Mouse (Mus musculus) kidney, embryonic 16.5 days (tissue): ENCODE results near the gene Ilvbl. TPM values are rescaled to one million over a fixed set of nuclear protein-coding genes. Genes with fewer than 3 reads are reported as not detected.

Experiments used
- ATAC-seq: fragments of 200-750 bp; cut with Nextera tagmentation; 2 replicates; pipeline ENCODE4 v1.8.0; 2017; ENCODE audit warnings: moderate TSS enrichment; ENCODE audit not compliant: low FRiP score, low TSS enrichment
- H3K27ac ChIP-seq: fragments of 300-500 bp; sonication (generic); 2 replicates; pipeline ENCODE4 v1.5.1; 2014; ENCODE audit warnings: low read length
- H3K27me3 ChIP-seq: fragments of 300-500 bp; sonication (generic); 2 replicates; pipeline ENCODE4 v1.6.1; 2014; ENCODE audit warnings: low read length, control low read depth, mixed read lengths; ENCODE audit not compliant: insufficient read depth
- H3K36me3 ChIP-seq: fragments of 300-500 bp; sonication (generic); 2 replicates; pipeline ENCODE4 v1.6.1; 2014; ENCODE audit warnings: low read length, control low read depth, mixed read lengths; ENCODE audit not compliant: insufficient read depth
- H3K4me1 ChIP-seq: fragments of 300-500 bp; sonication (generic); 2 replicates; pipeline ENCODE4 v1.6.1; 2014; ENCODE audit warnings: low read length, control low read depth, mixed read lengths; ENCODE audit not compliant: insufficient read depth
- H3K4me2 ChIP-seq: fragments of 300-500 bp; sonication (generic); replicated peaks from 2 replicates; pipeline ENCODE4 v1.6.1; 2014; ENCODE audit warnings: low read depth, low read length
- H3K4me3 ChIP-seq: fragments of 300-500 bp; sonication (generic); 2 replicates; pipeline ENCODE4 v1.5.1; 2014; ENCODE audit warnings: mild to moderate bottlenecking, low read length
- H3K9ac ChIP-seq: fragments of 300-500 bp; sonication (generic); replicated peaks from 2 replicates; pipeline ENCODE4 v1.6.1; 2014; ENCODE audit warnings: low read length
- H3K9me3 ChIP-seq: fragments of 300-500 bp; sonication (generic); 2 replicates; pipeline ENCODE4 v1.6.1; 2016; ENCODE audit warnings: low read length, control low read depth
- WGBS: fragments of 180-500 bp; shearing (Covaris S2); extraction: QIAGEN DNeasy Blood & Tissue Kit; methylation state at CpG from one replicate; pipeline ENCODE4 v1.1.7; 2014; 5-methylcytosine and 5-hydroxymethylcytosine counted together
- polyA plus RNA-seq: library from polyadenylated mRNA; unstranded; fragments of >200 nt; fragmentation: Nextera tagmentation; extraction: Ambion mirVana; gene quantifications from 2 replicates; pipeline ENCODE4 v1.2.1, GENCODE M21; 2015

Ilvbl gene
- polyA plus RNA-seq, 1 experiment from 2014 or later, result 67.2 TPM

DNA sequence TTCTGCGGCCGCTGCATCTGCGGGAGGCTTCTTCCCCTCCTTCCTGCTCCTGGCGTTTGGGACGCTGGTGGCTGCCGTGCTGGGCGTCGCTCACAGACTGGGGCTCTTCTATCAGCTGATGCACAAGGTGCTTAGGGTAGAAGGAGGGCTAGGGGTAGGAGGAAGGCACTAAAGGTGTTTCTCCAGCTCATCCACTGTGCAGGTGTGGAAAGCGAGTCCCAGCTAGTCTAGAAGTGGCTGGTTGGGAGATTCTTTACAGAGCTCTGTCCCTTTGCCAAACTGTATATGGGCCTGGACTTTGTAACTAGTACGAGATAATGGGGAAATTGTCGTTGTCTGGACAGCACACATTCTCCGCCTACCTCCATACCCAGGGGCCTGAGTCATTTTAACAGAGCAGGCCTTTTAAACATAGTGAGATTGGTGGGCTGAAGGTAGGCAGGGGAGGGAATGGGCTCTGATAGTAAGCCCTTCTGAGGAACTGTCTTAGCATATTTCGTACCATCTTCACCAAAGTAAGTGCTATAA lies 1.0 kb downstream of the Ilvbl start:
- H3K27me3 ChIP-seq, result no peaks in the 10 kb centered on the region
- peaks cover 7% of the 10 kb centered on the region for H3K4me1 ChIP-seq
- peak overlapping the region; percentile 96 for H3K27ac ChIP-seq
- H3K9ac ChIP-seq, result peak overlapping the region; percentile 73
- WGBS, result 11% methylated on average over 13 of the region's 13 CpGs
- H3K4me3 ChIP-seq, result peak overlapping the region; percentile 70
- ATAC-seq, result peak; percentile 33
- H3K9me3 ChIP-seq, result no peaks in the 10 kb centered on the region
- peaks cover 20% of the 10 kb centered on the region for H3K36me3 ChIP-seq
- H3K4me2 ChIP-seq, result peak overlapping the region; percentile 63

- peaks cover 20% of the 10 kb centered on the region for H3K36me3 ChIP-seq
- no peak for ATAC-seq
- H3K9me3 ChIP-seq, result no peaks in the 10 kb centered on the region
- H3K4me3 ChIP-seq, result no peak overlapping the region
- 76% methylated on average over 2 of the region's 2 CpGs for WGBS
- peak overlapping the region; percentile 63; the same call in 1 of the 2 replicates for H3K4me2 ChIP-seq
- peaks cover 7% of the 10 kb centered on the region for H3K4me1 ChIP-seq
- peak overlapping the region; percentile 73; the same call in 1 of the 2 replicates for H3K9ac ChIP-seq
- H3K27ac ChIP-seq, result no peak overlapping the region
- H3K27me3 ChIP-seq, result no peaks in the 10 kb centered on the region
Observed at GRCm38 (mm10) chr10:78575690-78576089, 1.5 kb downstream of the Ilvbl start.

GRCm38 (mm10) chr10:78576435-78577184 lies 2.5 kb downstream of the Ilvbl start:
- WGBS, result 94% methylated on average over 16 of the region's 16 CpGs
- H3K27me3 ChIP-seq, result no peaks in the 10 kb centered on the region

GRCm38 (mm10) chr10:78578204-78578603 lies 4.1 kb downstream of the Ilvbl start:
- 54% methylated on average over 3 of the region's 3 CpGs for WGBS
- Histone ChIP-seq H3K4me3 (no peak overlapping the region), H3K27me3 (no peaks in the 10 kb centered on the region), H3K9me3 (no peaks in the 10 kb centered on the region), H3K9ac (no peak overlapping the region), H3K27ac (no peak overlapping the region), H3K36me3 (peaks cover 20% of the 10 kb centered on the region), H3K4me2 (no peak overlapping the region), H3K4me1 (peaks cover 7% of the 10 kb centered on the region)
- no peak for ATAC-seq

More at GRCm38 (mm10) chr10:78576435-78577184, 2.5 kb downstream of the Ilvbl start:
- Histone ChIP-seq H3K9ac (no peak overlapping the region), H3K9me3 (no peaks in the 10 kb centered on the region), H3K36me3 (peaks cover 20% of the 10 kb centered on the region), H3K4me1 (peaks cover 7% of the 10 kb centered on the region), H3K4me2 (no peak overlapping the region), H3K4me3 (no peak overlapping the region), H3K27ac (no peak overlapping the region)
- ATAC-seq, result no peak

GRCm38 (mm10) chr10:78581121-78581520 lies 7.0 kb downstream of the Ilvbl start:
- H3K27me3 ChIP-seq, result no peaks in the 10 kb centered on the region
- no peak overlapping the region for H3K4me2 ChIP-seq
- H3K9ac ChIP-seq, result no peak overlapping the region
- H3K9me3 ChIP-seq, result no peaks in the 10 kb centered on the region
- no peak overlapping the region for H3K27ac ChIP-seq
- no peak for ATAC-seq
- peaks cover 46% of the 10 kb centered on the region for H3K36me3 ChIP-seq
- H3K4me1 ChIP-seq, result no peaks in the 10 kb centered on the region
- WGBS, result 90% methylated on average over 7 of the region's 7 CpGs
- H3K4me3 ChIP-seq, result no peak overlapping the region

DNA sequence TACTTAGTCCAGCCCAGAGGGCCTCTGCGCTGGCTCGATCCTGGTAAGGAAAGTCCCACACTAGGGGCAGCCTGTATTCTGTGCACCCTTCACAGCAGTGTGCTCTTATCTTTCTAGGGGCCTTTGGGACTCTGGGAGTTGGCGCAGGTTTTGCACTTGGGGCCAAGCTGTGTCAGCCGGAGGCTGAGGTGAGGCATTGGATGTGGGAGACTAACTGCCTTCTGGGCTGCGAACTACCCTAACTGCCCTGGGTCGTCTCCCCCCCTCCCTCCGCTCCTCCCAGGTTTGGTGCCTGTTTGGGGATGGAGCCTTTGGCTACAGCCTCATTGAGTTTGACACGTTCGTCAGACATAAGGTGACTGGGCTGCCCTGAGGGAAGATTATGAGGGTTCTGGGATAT lies 9.2 kb downstream of the Ilvbl start:
- H3K9me3 ChIP-seq, result no peaks in the 10 kb centered on the region
- peaks cover 56% of the 10 kb centered on the region for H3K36me3 ChIP-seq
- no peak overlapping the region for H3K4me2 ChIP-seq
- H3K27ac ChIP-seq, result no peak overlapping the region
- no peaks in the 10 kb centered on the region for H3K4me1 ChIP-seq
- H3K27me3 ChIP-seq, result no peaks in the 10 kb centered on the region
- H3K4me3 ChIP-seq, result no peak overlapping the region
- 68% methylated on average over 9 of the region's 9 CpGs for WGBS
- H3K9ac ChIP-seq, result no peak overlapping the region
- no peak for ATAC-seq

DNA sequence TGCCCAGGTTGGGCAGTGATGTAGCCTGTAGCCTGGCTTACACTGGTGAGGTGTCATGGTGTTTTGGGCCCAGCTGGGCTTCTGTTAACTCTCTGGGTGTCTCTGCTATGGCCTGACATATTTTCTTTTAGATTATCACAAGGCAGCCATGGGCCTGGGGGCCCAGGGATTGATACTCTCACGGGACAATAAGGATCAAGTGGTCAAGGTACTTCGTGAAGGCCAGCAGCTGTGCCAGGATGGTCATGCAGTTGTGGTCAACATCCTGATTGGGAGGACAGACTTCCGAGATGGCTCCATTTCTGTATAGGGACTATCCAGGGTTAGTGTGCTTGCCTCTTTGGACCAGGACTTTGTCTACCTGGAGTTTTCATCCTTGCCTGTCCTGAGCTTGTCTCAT lies 9.8 kb downstream of the Ilvbl start:
- H3K27ac ChIP-seq, result no peak overlapping the region
- H3K4me2 ChIP-seq, result no peak overlapping the region
- H3K9ac ChIP-seq, result no peak overlapping the region
- H3K27me3 ChIP-seq, result no peaks in the 10 kb centered on the region
- no peaks in the 10 kb centered on the region for H3K4me1 ChIP-seq
- peaks cover 60% of the 10 kb centered on the region for H3K36me3 ChIP-seq
- H3K9me3 ChIP-seq, result no peaks in the 10 kb centered on the region
- ATAC-seq, result no peak
- no peak overlapping the region for H3K4me3 ChIP-seq
- 81% methylated on average over 3 of the region's 3 CpGs for WGBS

- Histone ChIP-seq H3K9me3 (no peaks in the 10 kb centered on the region), H3K4me3 (no peak overlapping the region), H3K4me1 (no peaks in the 10 kb centered on the region; the same call in 1 of the 2 replicates), H3K27ac (no peak overlapping the region), H3K36me3 (peaks cover 57% of the 10 kb centered on the region), H3K27me3 (no peaks in the 10 kb centered on the region), H3K9ac (no peak overlapping the region), H3K4me2 (no peak overlapping the region)
- no peak for ATAC-seq
- WGBS, result 92% methylated on average over 1 of the region's 1 CpGs
Observed at GRCm38 (mm10) chr10:78584996-78585395, 10.8 kb downstream of the Ilvbl start.

DNA sequence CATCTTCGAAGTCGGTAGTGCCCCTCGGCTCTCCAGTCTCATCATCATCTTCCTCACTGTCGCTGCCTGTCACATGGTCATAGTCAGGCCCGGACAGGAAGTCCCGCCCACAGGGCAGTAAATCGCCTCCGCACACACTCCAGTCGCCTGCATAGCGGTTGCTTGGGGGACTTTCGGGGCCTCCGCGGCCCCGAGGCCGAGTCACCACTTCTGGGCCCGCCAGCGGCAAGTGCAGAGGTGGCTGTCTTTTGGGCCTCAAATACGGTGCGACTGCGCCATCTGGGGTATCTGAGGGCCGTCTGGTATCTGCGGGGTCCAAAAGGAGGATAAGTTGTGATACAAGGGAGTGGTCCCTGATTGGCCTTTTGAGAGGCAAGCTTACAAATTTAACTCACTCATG lies 11.5 kb downstream of the Ilvbl start:
- H3K9me3 ChIP-seq, result no peaks in the 10 kb centered on the region
- peaks cover 6% of the 10 kb centered on the region for H3K4me1 ChIP-seq
- H3K4me2 ChIP-seq, result no peak overlapping the region
- H3K27ac ChIP-seq, result no peak overlapping the region
- no peak overlapping the region for H3K4me3 ChIP-seq
- 81% methylated on average over 22 of the region's 22 CpGs for WGBS
- H3K9ac ChIP-seq, result no peak overlapping the region
- no peak for ATAC-seq
- H3K27me3 ChIP-seq, result no peaks in the 10 kb centered on the region
- H3K36me3 ChIP-seq, result peaks cover 57% of the 10 kb centered on the region

GRCm38 (mm10) chr10:78586026-78586425 lies 11.9 kb downstream of the Ilvbl start:
- peaks cover 57% of the 10 kb centered on the region for H3K36me3 ChIP-seq
- 97% methylated on average over 13 of the region's 13 CpGs for WGBS
- no peak overlapping the region for H3K4me2 ChIP-seq
- H3K9me3 ChIP-seq, result no peaks in the 10 kb centered on the region
- H3K4me3 ChIP-seq, result no peak overlapping the region
- H3K4me1 ChIP-seq, result peaks cover 9% of the 10 kb centered on the region
- no peaks in the 10 kb centered on the region for H3K27me3 ChIP-seq
- no peak overlapping the region for H3K9ac ChIP-seq
- no peak overlapping the region for H3K27ac ChIP-seq
- no peak for ATAC-seq
